In the genomic region with DNA sequence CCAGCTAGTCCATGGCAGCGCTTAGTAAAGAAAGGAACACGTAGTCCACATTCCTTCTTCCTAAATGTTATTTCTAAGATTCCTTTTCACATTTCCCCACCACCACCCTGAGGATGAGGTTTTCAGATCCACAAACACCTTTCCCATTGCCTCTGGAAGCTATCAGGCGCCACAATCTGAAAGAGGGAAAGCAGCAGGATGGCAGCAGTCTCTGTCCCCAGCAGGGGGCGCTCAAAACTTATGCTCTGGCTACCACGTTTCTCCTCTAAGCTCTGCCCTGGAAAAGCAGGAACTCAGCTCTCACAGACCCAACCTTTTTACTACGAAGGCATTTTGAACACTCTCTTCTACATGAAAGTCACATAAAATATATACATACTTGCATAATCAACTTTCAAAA, we compare ENCODE assay signal across 7 mouse cellular contexts. TPM values are rescaled to one million over a fixed set of nuclear protein-coding genes. Genes with fewer than 3 reads are reported as not detected.
DNase-seq lines count a peak whose midpoint lies in the region; ATAC-seq lines count a peak whose summit lies in the region.

No protein-coding gene starts in this region.

- no peak overlapping the region for H3K27ac ChIP-seq in limb, embryonic 12.5 days
- H3K27ac ChIP-seq in midbrain, embryonic 14.5 days (replicated peaks; ENCODE audit: low read depth, low read length), result no peak overlapping the region

- H3K4me3 ChIP-seq in limb, embryonic 12.5 days (replicated peaks), result no peak overlapping the region
- no peak overlapping the region for H3K4me3 ChIP-seq in midbrain, embryonic 14.5 days (replicated peaks; ENCODE audit: low read depth, low read length)

- ATAC-seq in limb, embryonic 12.5 days (ENCODE audit: insufficient number of reproducible peaks, insufficient read depth, low FRiP score, low TSS enrichment, low read depth), result no peak
- ATAC-seq in midbrain, embryonic 14.5 days (ENCODE audit: low FRiP score, low TSS enrichment), result no peak

- no peak overlapping the region for H3K9ac ChIP-seq in limb, embryonic 12.5 days (replicated peaks)
- H3K9ac ChIP-seq in midbrain, embryonic 14.5 days (replicated peaks; ENCODE audit: low read length), result no peak overlapping the region

- H3K4me1 ChIP-seq in limb, embryonic 12.5 days (replicated peaks), result peaks cover 29% of the 10 kb centered on the region
- peaks cover 4% of the 10 kb centered on the region; the same call in 1 of the 2 replicates for H3K4me1 ChIP-seq in midbrain, embryonic 14.5 days (ENCODE audit: control insufficient read depth, insufficient read depth, low read length)

- no peaks in the 10 kb centered on the region for H3K27me3 ChIP-seq in limb, embryonic 12.5 days
- no peaks in the 10 kb centered on the region for H3K27me3 ChIP-seq in midbrain, embryonic 14.5 days (ENCODE audit: control insufficient read depth, insufficient read depth, low read length)

- H3K36me3 ChIP-seq in limb, embryonic 12.5 days, result no peaks in the 10 kb centered on the region
- no peaks in the 10 kb centered on the region for H3K36me3 ChIP-seq in midbrain, embryonic 14.5 days (ENCODE audit: control insufficient read depth, insufficient read depth, low read length)

- peak; percentile 78 to 84 for DNase-seq in adrenal gland, adult 18-20 months (ENCODE audit: low spot score in 2 of 2)
- DNase-seq in embryo, embryonic 11 days, result peak; percentile 91
- DNase-seq in heart, adult 18-20 months, result peak; percentile 72 to 91
- peak; percentile 85 for DNase-seq in kidney, adult 18-20 months
- DNase-seq in midbrain, embryonic 14.5 days, result peak; percentile 90
- DNase-seq in spleen, adult 12 weeks (ENCODE audit: low spot score), result peak; percentile 43

- no peaks in the 10 kb centered on the region for H3K9me3 ChIP-seq in limb, embryonic 12.5 days
- no peaks in the 10 kb centered on the region for H3K9me3 ChIP-seq in midbrain, embryonic 14.5 days (ENCODE audit: control insufficient read depth, low read length)

- 13% methylated on average over 6 of the region's 6 CpGs for WGBS in limb, embryonic 12.5 days
- WGBS in midbrain, embryonic 14.5 days, result 12% methylated on average over 6 of the region's 6 CpGs

- H3K4me2 ChIP-seq in limb, embryonic 12.5 days, result peak overlapping the region; percentile 30; the same call in 1 of the 2 replicates
- H3K4me2 ChIP-seq in midbrain, embryonic 14.5 days (ENCODE audit: low read length), result peak overlapping the region; percentile 40

RNA-seq across cellular contexts. Expression of gene Spata6, which starts 32.2 kb away (rescaled TPM):
- total RNA-seq in adrenal gland, adult 18-20 months (2021), result 1 to 10 TPM; 7.3 to 9.8 TPM
- 10 to 100 TPM in 1 of 2 experiments, 1 to 10 TPM in 1; 6.7 to 10.3 TPM for total RNA-seq in heart, adult 18-20 months (2021)
- 27.9 and 32.9 TPM in 2 replicates for polyA plus RNA-seq in limb, embryonic 12.5 days (2016; fragmentation: Nextera tagmentation; extraction: Ambion mirVana)
- polyA plus RNA-seq in midbrain, embryonic 14.5 days (2014; fragmentation: Nextera tagmentation; extraction: Ambion mirVana), result 12.5 and 17.3 TPM in 2 replicates
